Mouse (Mus musculus): ENCODE measurements around the gene Fndc9. TPM values are rescaled to one million over a fixed set of nuclear protein-coding genes. Genes with fewer than 3 reads are reported as not detected.

Gene Fndc9
- total RNA-seq, 1 experiment from 2014 or later, result not detected

DNA sequence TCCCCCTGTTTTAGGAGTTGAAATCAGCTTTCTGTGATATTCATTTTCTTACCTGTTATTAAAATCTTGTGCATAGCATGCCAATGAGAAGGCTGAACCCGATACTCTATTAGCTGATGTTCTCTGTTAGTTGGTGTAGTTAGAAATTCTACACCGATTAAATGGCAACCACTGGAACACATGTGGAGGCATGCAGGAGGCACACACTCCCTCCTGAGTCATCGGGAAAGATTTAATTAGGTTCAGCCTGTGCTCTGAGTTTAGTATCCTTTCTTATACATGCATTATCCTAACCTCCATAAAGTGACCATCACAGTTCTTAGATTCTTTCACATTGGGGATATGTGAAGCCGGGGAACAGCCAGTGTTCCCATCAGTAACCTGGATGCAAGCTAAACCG lies 10.0 kb upstream of the Fndc9 start:
- no peak for ATAC-seq (replicated peaks; ENCODE audit: insufficient number of reproducible peaks, low FRiP score, low TSS enrichment, poor library complexity, severe bottlenecking)

- ATAC-seq (replicated peaks; ENCODE audit: insufficient number of reproducible peaks, low FRiP score, low TSS enrichment, poor library complexity, severe bottlenecking), result no peak
Measured at GRCm38 (mm10) chr11:46230184-46230583, 5.1 kb upstream of the Fndc9 start.

DNA sequence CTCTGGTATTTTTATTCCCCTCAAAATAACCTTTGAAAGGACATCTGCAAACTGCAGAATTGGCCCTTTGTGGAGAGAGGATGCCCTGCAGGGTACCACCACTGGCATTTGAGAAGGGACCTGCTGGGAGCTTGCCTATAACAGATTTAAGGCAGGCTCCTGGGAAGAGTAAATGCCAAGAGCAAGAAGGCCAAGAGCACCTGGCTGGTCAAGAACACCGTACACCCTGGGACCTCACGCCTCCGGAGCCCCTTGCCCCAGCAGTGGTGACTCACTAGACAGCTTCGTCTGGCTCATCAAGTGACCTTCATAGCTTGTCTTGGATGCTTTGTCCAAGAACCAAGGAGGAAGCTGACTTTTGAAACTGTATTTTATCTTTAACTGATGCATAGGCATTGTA lies 2.5 kb upstream of the Fndc9 start:
- ATAC-seq (replicated peaks; ENCODE audit: insufficient number of reproducible peaks, low FRiP score, low TSS enrichment, poor library complexity, severe bottlenecking), result no peak

- no peak for ATAC-seq (replicated peaks; ENCODE audit: insufficient number of reproducible peaks, low FRiP score, low TSS enrichment, poor library complexity, severe bottlenecking)
Measured at GRCm38 (mm10) chr11:46233966-46234365, 1.4 kb upstream of the Fndc9 start.

GRCm38 (mm10) chr11:46236976-46237375 lies 1.6 kb downstream of the Fndc9 start:
- ATAC-seq (replicated peaks; ENCODE audit: insufficient number of reproducible peaks, low FRiP score, low TSS enrichment, poor library complexity, severe bottlenecking), result no peak

DNA sequence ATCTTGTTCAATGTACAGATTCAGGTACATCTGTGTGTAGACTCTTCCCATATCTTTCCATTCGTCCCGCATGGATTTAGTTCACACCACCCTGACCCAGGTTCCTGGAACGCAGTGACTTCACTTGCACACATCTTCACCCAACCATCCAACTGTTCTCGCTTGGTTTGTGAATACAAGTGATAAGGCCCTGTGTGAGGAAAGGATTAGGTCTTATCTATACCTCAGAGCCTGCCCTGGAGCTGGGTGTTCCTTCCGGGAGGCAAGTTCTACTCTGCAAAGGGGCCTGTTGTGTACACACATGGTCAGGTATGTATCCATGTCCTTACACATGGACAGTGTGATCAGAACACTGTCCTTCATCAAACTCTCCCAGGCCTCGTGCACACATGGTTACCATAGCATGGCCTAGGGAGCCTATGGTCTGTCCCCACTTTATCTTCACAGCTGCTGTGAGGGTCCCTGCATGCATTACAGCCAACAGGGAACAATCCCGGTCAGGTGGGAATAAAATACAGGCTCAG lies 5.9 kb downstream of the Fndc9 start:
- no peak for ATAC-seq (replicated peaks; ENCODE audit: insufficient number of reproducible peaks, low FRiP score, low TSS enrichment, poor library complexity, severe bottlenecking)

GRCm38 (mm10) chr11:46241985-46242384 lies 6.7 kb downstream of the Fndc9 start:
- ATAC-seq (replicated peaks; ENCODE audit: insufficient number of reproducible peaks, low FRiP score, low TSS enrichment, poor library complexity, severe bottlenecking), result no peak

DNA sequence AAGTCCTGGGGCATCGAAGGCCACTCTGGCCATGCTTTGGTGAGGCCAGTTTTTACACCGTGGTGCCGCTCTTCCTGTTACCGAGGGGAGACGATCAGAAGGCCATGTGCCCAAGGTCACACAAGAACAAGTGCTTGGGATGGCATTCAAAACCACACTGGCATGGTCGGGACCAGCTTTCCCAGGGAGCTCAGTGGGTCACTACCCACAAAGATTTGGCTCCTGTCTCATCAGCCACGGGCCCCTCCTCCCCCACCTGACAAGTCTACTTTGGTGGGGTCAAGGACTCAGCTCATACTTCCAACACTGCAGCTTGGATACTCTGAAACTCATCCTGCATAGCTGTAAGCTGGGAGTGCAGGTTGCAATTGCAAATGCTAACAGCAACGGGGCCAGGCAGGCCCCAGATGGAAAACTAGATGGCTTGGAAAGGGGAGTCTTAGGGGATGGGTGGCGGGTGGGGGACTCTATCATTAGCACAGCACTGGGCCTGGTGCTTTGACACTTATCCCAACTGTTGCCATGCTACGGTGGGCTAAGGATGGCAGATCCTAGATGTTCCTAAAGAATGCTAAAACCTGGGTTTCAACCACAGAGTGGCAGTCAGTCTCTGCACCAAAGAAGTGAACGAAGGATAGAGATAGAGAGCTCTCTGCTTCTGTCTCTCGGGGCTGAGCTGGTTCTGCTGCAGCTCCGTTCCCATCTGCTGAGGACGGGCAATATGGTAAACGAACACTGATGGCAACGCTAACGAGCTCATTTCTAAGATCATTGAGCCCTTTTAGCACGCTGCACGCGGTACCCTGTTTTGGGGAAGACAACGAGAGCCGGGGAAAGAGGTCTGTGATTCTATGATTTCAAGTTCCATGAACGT lies 9.6 kb downstream of the Fndc9 start:
- no peak for ATAC-seq (replicated peaks; ENCODE audit: insufficient number of reproducible peaks, low FRiP score, low TSS enrichment, poor library complexity, severe bottlenecking)

- no peak for ATAC-seq (replicated peaks; ENCODE audit: insufficient number of reproducible peaks, low FRiP score, low TSS enrichment, poor library complexity, severe bottlenecking)
Measured at GRCm38 (mm10) chr11:46245926-46246325, 10.6 kb downstream of the Fndc9 start.

GRCm38 (mm10) chr11:46246393-46246792 lies 11.1 kb downstream of the Fndc9 start:
- no peak for ATAC-seq (replicated peaks; ENCODE audit: insufficient number of reproducible peaks, low FRiP score, low TSS enrichment, poor library complexity, severe bottlenecking)

- ATAC-seq (replicated peaks; ENCODE audit: insufficient number of reproducible peaks, low FRiP score, low TSS enrichment, poor library complexity, severe bottlenecking), result no peak
Measured at GRCm38 (mm10) chr11:46248352-46248751, 13.0 kb downstream of the Fndc9 start.

DNA sequence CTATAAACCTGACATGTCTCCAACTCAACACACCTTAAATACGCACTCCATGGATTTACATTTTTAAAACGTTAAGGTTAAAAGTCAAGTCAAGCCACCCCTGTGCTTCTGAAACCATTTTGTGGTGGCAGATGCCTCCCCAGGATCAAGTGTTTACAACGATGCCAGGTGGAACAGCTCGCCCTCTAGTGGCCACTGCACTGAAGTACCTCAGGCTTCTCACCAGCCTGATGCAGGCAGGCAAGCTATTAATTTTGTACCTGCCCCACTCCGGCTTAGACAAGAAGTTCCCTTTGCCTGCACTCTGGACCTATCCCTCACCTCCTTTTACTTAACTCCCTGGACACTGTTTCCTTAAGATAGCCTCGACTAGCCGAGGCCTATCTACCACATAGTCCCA lies 16.7 kb downstream of the Fndc9 start:
- peak; percentile 72; the same call in 1 of the 2 replicates for ATAC-seq (replicated peaks; ENCODE audit: insufficient number of reproducible peaks, low FRiP score, low TSS enrichment, poor library complexity, severe bottlenecking)

DNA sequence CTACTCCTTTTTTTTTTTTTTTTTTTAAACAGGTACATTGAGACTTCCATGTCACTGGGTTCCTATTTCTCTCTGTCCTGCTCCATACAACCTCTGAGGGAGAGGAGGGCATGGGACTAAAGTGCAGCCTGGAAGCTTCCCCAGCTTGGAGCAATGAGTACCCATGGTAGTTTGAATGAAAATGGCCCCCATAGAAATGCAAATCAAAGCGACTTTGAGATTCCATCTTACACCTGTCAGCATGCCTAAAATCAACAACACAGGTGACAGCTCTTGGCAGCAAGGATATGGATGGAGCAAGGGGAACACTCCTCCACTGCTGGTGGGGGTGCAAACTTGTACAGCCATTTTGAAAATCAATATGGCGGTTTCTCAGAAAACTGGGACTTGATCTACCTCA lies 20.0 kb downstream of the Fndc9 start:
- no peak for ATAC-seq (replicated peaks; ENCODE audit: insufficient number of reproducible peaks, low FRiP score, low TSS enrichment, poor library complexity, severe bottlenecking)

DNA sequence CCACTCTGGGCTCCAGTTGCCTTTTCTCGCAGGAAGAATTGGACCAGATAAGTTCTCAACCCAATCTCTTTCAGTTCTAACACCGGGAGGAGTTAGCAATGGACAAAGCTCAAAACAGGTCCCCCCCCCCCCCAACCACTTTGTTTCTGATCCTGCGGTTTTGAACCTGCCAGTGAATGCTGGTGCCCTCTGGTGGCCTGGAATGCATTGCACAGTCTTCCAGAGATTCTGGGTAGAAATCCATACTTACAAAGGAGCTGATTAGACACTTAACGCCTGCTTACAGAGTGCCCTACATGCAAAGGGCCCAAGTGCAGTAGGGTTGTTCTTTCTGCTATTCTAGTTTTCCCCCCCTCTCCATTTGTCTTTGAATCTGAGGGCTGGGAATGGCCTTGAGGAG lies 22.9 kb downstream of the Fndc9 start:
- ATAC-seq (replicated peaks; ENCODE audit: insufficient number of reproducible peaks, low FRiP score, low TSS enrichment, poor library complexity, severe bottlenecking), result no peak

DNA sequence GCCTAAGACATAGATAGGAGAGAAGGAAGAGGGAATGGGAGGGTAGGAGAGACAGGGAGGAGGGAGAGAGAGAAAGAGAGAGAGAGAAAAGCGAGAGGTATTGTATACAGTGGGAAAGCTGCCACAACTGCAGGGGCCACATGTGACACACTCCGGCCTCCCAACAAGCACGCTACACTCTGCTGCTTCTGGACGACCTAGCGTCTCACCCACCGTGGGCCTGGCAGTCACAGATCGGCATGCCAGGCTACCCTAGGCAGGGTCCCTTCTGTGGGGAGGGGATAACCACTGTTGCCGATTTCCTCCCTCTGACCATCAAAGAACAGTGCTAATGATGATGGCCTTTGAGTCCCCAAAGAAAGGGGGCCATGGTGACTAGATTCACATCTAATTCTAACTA lies 23.4 kb downstream of the Fndc9 start:
- ATAC-seq (replicated peaks; ENCODE audit: insufficient number of reproducible peaks, low FRiP score, low TSS enrichment, poor library complexity, severe bottlenecking), result no peak

GRCm38 (mm10) chr11:46262854-46263253 lies 27.5 kb downstream of the Fndc9 start:
- no peak for ATAC-seq (replicated peaks; ENCODE audit: insufficient number of reproducible peaks, low FRiP score, low TSS enrichment, poor library complexity, severe bottlenecking)

DNA sequence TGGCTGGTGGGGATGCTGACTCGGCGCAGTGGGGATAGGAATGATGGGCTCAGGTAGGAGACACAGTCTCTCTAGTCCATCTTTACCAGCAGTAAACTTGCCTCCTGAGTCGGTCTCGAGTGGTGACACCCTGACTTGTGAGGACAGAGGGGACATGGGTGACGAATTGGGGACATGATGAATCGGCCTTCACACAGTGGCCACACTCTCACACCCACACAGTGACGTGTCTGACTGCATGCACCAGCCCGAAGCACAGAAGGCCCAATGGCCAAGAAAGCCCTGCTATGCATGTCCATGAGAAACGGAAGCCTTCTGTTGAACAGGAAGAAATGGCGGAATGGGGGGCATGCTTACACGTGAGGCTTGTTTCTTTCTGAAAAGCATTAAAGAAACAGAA lies 28.0 kb downstream of the Fndc9 start:
- peak; percentile 16; the same call in 1 of the 2 replicates for ATAC-seq (replicated peaks; ENCODE audit: insufficient number of reproducible peaks, low FRiP score, low TSS enrichment, poor library complexity, severe bottlenecking)

DNA sequence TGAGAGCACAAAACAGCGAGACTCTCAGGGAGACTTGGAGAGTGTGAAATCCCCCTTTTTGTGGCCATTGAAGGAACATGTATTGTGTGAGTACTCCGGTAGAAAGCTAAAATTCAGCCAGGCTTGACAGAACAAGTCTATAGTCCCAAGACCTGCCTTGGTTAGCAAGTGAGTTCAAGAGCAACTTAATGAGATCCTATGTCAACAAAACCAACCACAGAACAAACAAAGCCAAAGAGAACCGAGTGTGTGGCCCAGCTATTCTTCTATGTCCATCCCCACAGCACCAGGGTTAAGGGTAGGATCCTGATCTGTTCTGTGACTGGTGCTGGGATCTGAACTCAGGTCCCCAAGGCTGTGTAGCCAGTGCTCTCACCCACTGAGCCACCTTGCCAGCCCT lies 29.3 kb downstream of the Fndc9 start:
- no peak for ATAC-seq (replicated peaks; ENCODE audit: insufficient number of reproducible peaks, low FRiP score, low TSS enrichment, poor library complexity, severe bottlenecking)

- peak; percentile 85 for ATAC-seq (replicated peaks; ENCODE audit: insufficient number of reproducible peaks, low FRiP score, low TSS enrichment, poor library complexity, severe bottlenecking)
Measured at GRCm38 (mm10) chr11:46265031-46265786, 29.9 kb downstream of the Fndc9 start.

GRCm38 (mm10) chr11:46268991-46269390 lies 33.7 kb downstream of the Fndc9 start:
- 0 out of 2 replicates have a peak, but pooled peaks have one; percentile 19 for ATAC-seq (replicated peaks; ENCODE audit: insufficient number of reproducible peaks, low FRiP score, low TSS enrichment, poor library complexity, severe bottlenecking)

Measured in monocyte, adult 5-6 weeks (primary cell).